Mouse (Mus musculus): Measurements from ENCODE around the gene Mboat1.

The Mboat1 gene

GRCm38 (mm10) chr13:30136243-30136922, at the start of gene Mboat1:
TSS of gene Mboat1 (plus strand) at chr13:30136489.
- peak; percentile 28 to 47 for DNase-seq (ENCODE audit: low spot score in 2 of 2)

GRCm38 (mm10) chr13:30093086-30093485, 43.2 kb upstream of the Mboat1 start:
- no peak for DNase-seq (ENCODE audit: low spot score in 2 of 2)

- DNase-seq (ENCODE audit: low spot score in 2 of 2) = no peak
Observed at GRCm38 (mm10) chr13:30095851-30096250, 40.4 kb upstream of the Mboat1 start.

GRCm38 (mm10) chr13:30096536-30096935, 39.8 kb upstream of the Mboat1 start:
- no peak for DNase-seq (ENCODE audit: low spot score in 2 of 2)

- DNase-seq (ENCODE audit: low spot score in 2 of 2) = no peak
Observed at GRCm38 (mm10) chr13:30109001-30109600, 27.2 kb upstream of the Mboat1 start.

- DNase-seq (ENCODE audit: low spot score in 2 of 2) = no peak
Observed at GRCm38 (mm10) chr13:30115792-30116191, 20.5 kb upstream of the Mboat1 start.

GRCm38 (mm10) chr13:30136923-30137629, 787 bp downstream of the Mboat1 start:
- no peak for DNase-seq (ENCODE audit: low spot score in 2 of 2)

GRCm38 (mm10) chr13:30137951-30138350, 1.7 kb downstream of the Mboat1 start:
- no peak for DNase-seq (ENCODE audit: low spot score in 2 of 2)

GRCm38 (mm10) chr13:30140149-30140548, 3.9 kb downstream of the Mboat1 start:
- no peak for DNase-seq (ENCODE audit: low spot score in 2 of 2)

- DNase-seq (ENCODE audit: low spot score in 2 of 2) = no peak
Observed at GRCm38 (mm10) chr13:30140646-30141045, 4.4 kb downstream of the Mboat1 start.

GRCm38 (mm10) chr13:30141996-30142395, 5.7 kb downstream of the Mboat1 start:
- no peak for DNase-seq (ENCODE audit: low spot score in 2 of 2)

- no peak for DNase-seq (ENCODE audit: low spot score in 2 of 2)
Observed at GRCm38 (mm10) chr13:30146468-30146867, 10.2 kb downstream of the Mboat1 start.

- DNase-seq (ENCODE audit: low spot score in 2 of 2) = no peak
Observed at GRCm38 (mm10) chr13:30154264-30154663, 18.0 kb downstream of the Mboat1 start.

GRCm38 (mm10) chr13:30159626-30160025, 23.3 kb downstream of the Mboat1 start:
- no peak for DNase-seq (ENCODE audit: low spot score in 2 of 2)

- DNase-seq (ENCODE audit: low spot score in 2 of 2) = no peak
Observed at GRCm38 (mm10) chr13:30163521-30163920, 27.2 kb downstream of the Mboat1 start.

- no peak for DNase-seq (ENCODE audit: low spot score in 2 of 2)
Observed at GRCm38 (mm10) chr13:30166138-30167090, 30.1 kb downstream of the Mboat1 start.

GRCm38 (mm10) chr13:30167499-30167898, 31.2 kb downstream of the Mboat1 start:
- DNase-seq (ENCODE audit: low spot score in 2 of 2) = no peak

- no peak for DNase-seq (ENCODE audit: low spot score in 2 of 2)
Observed at GRCm38 (mm10) chr13:30168803-30169202, 32.5 kb downstream of the Mboat1 start.

GRCm38 (mm10) chr13:30170061-30170460, 33.8 kb downstream of the Mboat1 start:
- DNase-seq (ENCODE audit: low spot score in 2 of 2) = no peak

GRCm38 (mm10) chr13:30174586-30174985, 38.3 kb downstream of the Mboat1 start:
- no peak for DNase-seq (ENCODE audit: low spot score in 2 of 2)

- DNase-seq (ENCODE audit: low spot score in 2 of 2) = no peak
Observed at GRCm38 (mm10) chr13:30177356-30177755, 41.1 kb downstream of the Mboat1 start.

GRCm38 (mm10) chr13:30185549-30185948, 49.3 kb downstream of the Mboat1 start:
- no peak for DNase-seq (ENCODE audit: low spot score in 2 of 2)

Measured in cerebellum, postnatal 4 days (tissue).